ENCODE assay signal across 8 mouse cellular contexts in the genomic region with DNA sequence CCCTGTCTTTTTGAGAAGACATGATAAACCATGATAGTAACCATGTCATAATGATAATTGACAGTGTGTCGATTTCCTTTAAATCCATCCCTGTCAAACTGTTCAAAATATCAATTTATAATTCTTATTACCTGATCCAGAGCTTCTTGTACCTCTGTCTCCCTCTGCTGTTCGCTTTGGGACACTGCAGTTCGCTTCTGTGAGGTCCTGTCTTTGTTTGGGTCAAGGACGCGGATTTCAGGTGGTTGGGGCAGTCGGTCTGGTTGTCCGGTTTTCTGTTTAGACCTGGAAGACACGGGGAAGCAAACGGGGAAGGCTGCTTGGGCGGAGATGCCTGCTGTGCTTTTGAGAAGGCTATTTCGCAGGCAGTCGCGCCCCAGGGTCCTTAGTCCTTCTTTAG. TPM values are rescaled to one million over a fixed set of nuclear protein-coding genes. Genes with fewer than 3 reads are reported as not detected.
DNase-seq lines count a peak whose midpoint lies in the region; ATAC-seq lines count a peak whose summit lies in the region.

No protein-coding gene starts in this region.

- no peaks in the 10 kb centered on the region for H3K9me3 ChIP-seq in embryonic facial prominence, embryonic 14.5 days (ENCODE audit: control insufficient read depth, low read length)
- no peaks in the 10 kb centered on the region for H3K9me3 ChIP-seq in heart, embryonic 14.5 days (ENCODE audit: control insufficient read depth, low read length)
- no peaks in the 10 kb centered on the region for H3K9me3 ChIP-seq in liver, embryonic 11.5 days (ENCODE audit: control insufficient read depth, low read length)
- no peaks in the 10 kb centered on the region for H3K9me3 ChIP-seq in stomach, embryonic 15.5 days

- H3K36me3 ChIP-seq in embryonic facial prominence, embryonic 14.5 days (ENCODE audit: control insufficient read depth, insufficient read depth, low read length) = no peaks in the 10 kb centered on the region
- H3K36me3 ChIP-seq in heart, embryonic 14.5 days (ENCODE audit: control insufficient read depth, insufficient read depth, low read length) = no peaks in the 10 kb centered on the region
- no peaks in the 10 kb centered on the region for H3K36me3 ChIP-seq in liver, embryonic 11.5 days (ENCODE audit: control insufficient read depth, insufficient read depth, low read length)
- H3K36me3 ChIP-seq in stomach, embryonic 15.5 days = no peaks in the 10 kb centered on the region

- H3K4me1 ChIP-seq in embryonic facial prominence, embryonic 14.5 days (ENCODE audit: control insufficient read depth, insufficient read depth, low read length) = no peaks in the 10 kb centered on the region
- H3K4me1 ChIP-seq in heart, embryonic 14.5 days (ENCODE audit: control insufficient read depth in 2 of 2, insufficient read depth in 2 of 2, low read length in 2 of 2) = peaks cover 0 to 5% of the 10 kb centered on the region in 2 experiments; a peak in 2 of 4 replicates
- H3K4me1 ChIP-seq in liver, embryonic 11.5 days (replicated peaks; ENCODE audit: control insufficient read depth, insufficient read depth, low read length) = peaks cover 5% of the 10 kb centered on the region
- peaks cover 3% of the 10 kb centered on the region; the same call in 1 of the 2 replicates for H3K4me1 ChIP-seq in stomach, embryonic 15.5 days

- H3K27ac ChIP-seq in embryonic facial prominence, embryonic 14.5 days (replicated peaks; ENCODE audit: low read depth, low read length) = no peak overlapping the region
- no peak overlapping the region for H3K27ac ChIP-seq in heart, embryonic 14.5 days (replicated peaks in 1 of 2; ENCODE audit: control insufficient read depth in 1 of 2, insufficient read depth in 1 of 2, low read depth in 2 of 2, low read length in 2 of 2)
- no peak overlapping the region for H3K27ac ChIP-seq in liver, embryonic 11.5 days (ENCODE audit: low read depth, low read length)
- H3K27ac ChIP-seq in stomach, embryonic 15.5 days = no peak overlapping the region

- peak overlapping the region; percentile 37 for H3K4me3 ChIP-seq in embryonic facial prominence, embryonic 14.5 days (ENCODE audit: low read depth, low read length)
- peak overlapping the region; percentile 26 to 46 for H3K4me3 ChIP-seq in heart, embryonic 14.5 days (ENCODE audit: control insufficient read depth in 1 of 2, insufficient read depth in 1 of 2, low read depth in 1 of 2, low read length in 2 of 2)
- H3K4me3 ChIP-seq in liver, embryonic 11.5 days (ENCODE audit: low read depth, low read length) = peak overlapping the region; percentile 32
- H3K4me3 ChIP-seq in stomach, embryonic 15.5 days (replicated peaks) = peak overlapping the region; percentile 30; the same call in 1 of the 2 replicates

- H3K27me3 ChIP-seq in embryonic facial prominence, embryonic 14.5 days (replicated peaks; ENCODE audit: control insufficient read depth, insufficient read depth, low read length) = peaks cover 84% of the 10 kb centered on the region
- H3K27me3 ChIP-seq in heart, embryonic 14.5 days (ENCODE audit: control insufficient read depth, insufficient read depth, low read length) = peaks cover 72% of the 10 kb centered on the region
- H3K27me3 ChIP-seq in liver, embryonic 11.5 days (replicated peaks; ENCODE audit: control insufficient read depth, insufficient read depth, low read length) = peaks cover 54% of the 10 kb centered on the region
- H3K27me3 ChIP-seq in stomach, embryonic 15.5 days (replicated peaks) = peaks cover 57% of the 10 kb centered on the region

- WGBS in embryonic facial prominence, embryonic 14.5 days = 0% methylated on average over 13 of the region's 13 CpGs
- WGBS in heart, embryonic 14.5 days = under 1% methylated on average over 13 of the region's 13 CpGs
- under 1% methylated on average over 13 of the region's 13 CpGs for WGBS in liver, embryonic 11.5 days
- 0% methylated on average over 13 of the region's 13 CpGs for WGBS in stomach, embryonic 15.5 days

- peak overlapping the region; percentile 66 for H3K4me2 ChIP-seq in embryonic facial prominence, embryonic 14.5 days (ENCODE audit: low read depth, low read length)
- H3K4me2 ChIP-seq in heart, embryonic 14.5 days (ENCODE audit: low read length) = peak overlapping the region; percentile 66
- peak overlapping the region; percentile 55 for H3K4me2 ChIP-seq in liver, embryonic 11.5 days
- H3K4me2 ChIP-seq in stomach, embryonic 15.5 days = peak overlapping the region; percentile 50

- ATAC-seq in embryonic facial prominence, embryonic 14.5 days (ENCODE audit: low read depth) = no peak
- no peak for ATAC-seq in heart, embryonic 14.5 days (ENCODE audit: insufficient number of reproducible peaks, insufficient read depth, low FRiP score, low read depth)
- no peak for ATAC-seq in liver, embryonic 11.5 days (replicated peaks; ENCODE audit: low FRiP score)
- no peak for ATAC-seq in stomach, embryonic 15.5 days (ENCODE audit: insufficient read depth, low FRiP score, low read depth)

- DNase-seq in A20 (ENCODE audit: low read depth, low spot score) = peak; percentile 82
- peak; percentile 44 for DNase-seq in adrenal gland, postnatal 25 days
- peak; percentile 56 for DNase-seq in embryonic facial prominence, embryonic 14.5 days (ENCODE audit: low spot score)
- DNase-seq in kidney, postnatal 10 days = peak; percentile 81
- DNase-seq in liver, embryonic 11.5 days (ENCODE audit: low spot score) = peak; percentile 47
- DNase-seq in natural killer cell, adult 2 months (ENCODE audit: low spot score in 2 of 2) = peak; percentile 56 to 68

- peak overlapping the region; percentile 58 for H3K9ac ChIP-seq in embryonic facial prominence, embryonic 14.5 days (ENCODE audit: low read depth, low read length)
- H3K9ac ChIP-seq in heart, embryonic 14.5 days (ENCODE audit: low read length) = peak overlapping the region; percentile 60
- no peak overlapping the region for H3K9ac ChIP-seq in liver, embryonic 11.5 days (ENCODE audit: low read depth, low read length)
- no peak overlapping the region for H3K9ac ChIP-seq in stomach, embryonic 15.5 days

RNA-seq across cellular contexts. Expression of a gene that starts 11.5 kb away (rescaled TPM):
- total RNA-seq in adrenal gland, postnatal 25 days (2021) = not detected in 2 replicates
- polyA plus RNA-seq in embryonic facial prominence, embryonic 14.5 days (2014; fragmentation: Nextera tagmentation; extraction: Ambion mirVana) = not detected in 2 replicates
- 0.66 and 1.0 TPM in 2 replicates for polyA plus RNA-seq in heart, embryonic 14.5 days (2014; fragmentation: Nextera tagmentation; extraction: Ambion mirVana)
- not detected in 2 replicates for polyA plus RNA-seq in liver, embryonic 11.5 days (2014; fragmentation: Nextera tagmentation; extraction: Ambion mirVana)
- 0.28 and 0.37 TPM in 2 replicates for polyA plus RNA-seq in stomach, embryonic 15.5 days (2015; fragmentation: Nextera tagmentation; extraction: Ambion mirVana)

Comparison
In these comparisons a context has a peak if more than half of its experiments do, and no peak if none do; other contexts are left out.
1. H3K9ac ChIP-seq: peak in embryonic facial prominence, embryonic 14.5 days (single experiment) and heart, embryonic 14.5 days (single experiment); none in liver, embryonic 11.5 days (single experiment) and stomach, embryonic 15.5 days (single experiment).
2. Peak in every context shown above with its lines, with median percentiles within 50 percentile points of each other: DNase-seq, H3K4me2 ChIP-seq and H3K4me3 ChIP-seq.